Mouse (Mus musculus): ENCODE measurements around the gene Mdm4. TPM values are rescaled to one million over a fixed set of nuclear protein-coding genes. Genes with fewer than 3 reads are reported as not detected.
A peak's percentile ranks its signal among the peaks of the same experiment; 100 is the strongest.
"Not testable (repeated sequence)": the region's sequence is repeated elsewhere in the genome, so short reads cannot be mapped to it uniquely, and the experiment has no call there.

The Mdm4 gene
- polyA plus RNA-seq, 1 experiment, result 76.2 TPM

GRCm38 (mm10) chr1:133033316-133034090 is 3.1 kb upstream of the Mdm4 start:
- peak; percentile 71 to 76 for DNase-seq
- no peaks in the 10 kb centered on the region for H3K27me3 ChIP-seq (ENCODE audit: control insufficient read depth, insufficient read depth, low read length)
- H3K27ac ChIP-seq (ENCODE audit: insufficient read depth, low read length), result no peak overlapping the region
- 3% methylated on average over 28 of the region's 28 CpGs for WGBS
- H3K4me3 ChIP-seq (replicated peaks; ENCODE audit: insufficient read depth, low read depth, low read length), result peak overlapping the region; percentile 92
- no peaks in the 10 kb centered on the region for H3K4me1 ChIP-seq (ENCODE audit: control insufficient read depth, insufficient read depth, low read length)
- no peak for TF ChIP-seq CTCF (IDR thresholded peaks at IDR 0.05; ENCODE audit: borderline replicate concordance, insufficient read depth, low read depth, low read length)
- TF ChIP-seq POLR2A (IDR thresholded peaks at IDR 0.05; ENCODE audit: borderline replicate concordance, insufficient read depth, low read length), result no peak

- WGBS, result 40% methylated on average over 5 of the region's 5 CpGs
- Histone ChIP-seq H3K27ac (ENCODE audit: insufficient read depth, low read length) (no peak overlapping the region), H3K4me3 (replicated peaks; ENCODE audit: insufficient read depth, low read depth, low read length) (peak overlapping the region; percentile 22), H3K27me3 (ENCODE audit: control insufficient read depth, insufficient read depth, low read length) (no peaks in the 10 kb centered on the region), H3K4me1 (ENCODE audit: control insufficient read depth, insufficient read depth, low read length) (no peaks in the 10 kb centered on the region)
- DNase-seq, result no peak
- no peak for TF ChIP-seq CTCF (IDR thresholded peaks at IDR 0.05; ENCODE audit: borderline replicate concordance, insufficient read depth, low read depth, low read length)
- no peak for TF ChIP-seq POLR2A (IDR thresholded peaks at IDR 0.05; ENCODE audit: borderline replicate concordance, insufficient read depth, low read length)
These were observed 2.6 kb upstream of the Mdm4 start for GRCm38 (mm10) chr1:133032981-133033315.

- H3K4me3 ChIP-seq (replicated peaks; ENCODE audit: insufficient read depth, low read depth, low read length), result no peak overlapping the region
- no peak overlapping the region for H3K27ac ChIP-seq (ENCODE audit: insufficient read depth, low read length)
- DNase-seq, result no peak
- WGBS, result 95% methylated on average over 3 of the region's 3 CpGs
- no peaks in the 10 kb centered on the region for H3K4me1 ChIP-seq (ENCODE audit: control insufficient read depth, insufficient read depth, low read length)
- no peaks in the 10 kb centered on the region for H3K27me3 ChIP-seq (ENCODE audit: control insufficient read depth, insufficient read depth, low read length)
- TF ChIP-seq CTCF (IDR thresholded peaks at IDR 0.05; ENCODE audit: borderline replicate concordance, insufficient read depth, low read depth, low read length) (no peak), POLR2A (IDR thresholded peaks at IDR 0.05; ENCODE audit: borderline replicate concordance, insufficient read depth, low read length) (no peak)
These were observed 617 bp downstream of the Mdm4 start for GRCm38 (mm10) chr1:133029744-133030143.

- H3K4me1 ChIP-seq (ENCODE audit: control insufficient read depth, insufficient read depth, low read length), result no peaks in the 10 kb centered on the region
- no peak for DNase-seq
- H3K4me3 ChIP-seq (replicated peaks; ENCODE audit: insufficient read depth, low read depth, low read length), result no peak overlapping the region
- WGBS, result 54% methylated on average over 7 of the region's 7 CpGs
- H3K27ac ChIP-seq (ENCODE audit: insufficient read depth, low read length), result no peak overlapping the region
- TF ChIP-seq CTCF (IDR thresholded peaks at IDR 0.05; ENCODE audit: borderline replicate concordance, insufficient read depth, low read depth, low read length) (no peak), POLR2A (IDR thresholded peaks at IDR 0.05; ENCODE audit: borderline replicate concordance, insufficient read depth, low read length) (no peak)
- no peaks in the 10 kb centered on the region for H3K27me3 ChIP-seq (ENCODE audit: control insufficient read depth, insufficient read depth, low read length)
These were observed 2.4 kb downstream of the Mdm4 start for GRCm38 (mm10) chr1:133027980-133028379.

- whole genome bisulfite sequencing, result 92% methylated on average over 2 of the region's 2 CpGs
- H3K4me3 ChIP-seq (replicated peaks; ENCODE audit: insufficient read depth, low read depth, low read length), result no peak overlapping the region
- H3K27me3 ChIP-seq (ENCODE audit: control insufficient read depth, insufficient read depth, low read length), result no peaks in the 10 kb centered on the region
- no peaks in the 10 kb centered on the region for H3K4me1 ChIP-seq (ENCODE audit: control insufficient read depth, insufficient read depth, low read length)
- no peak for DNase-seq
- no peak for TF ChIP-seq CTCF (IDR thresholded peaks at IDR 0.05; ENCODE audit: borderline replicate concordance, insufficient read depth, low read depth, low read length)
- no peak for TF ChIP-seq POLR2A (IDR thresholded peaks at IDR 0.05; ENCODE audit: borderline replicate concordance, insufficient read depth, low read length)
- no peak overlapping the region for H3K27ac ChIP-seq (ENCODE audit: insufficient read depth, low read length)
These were observed 3.2 kb downstream of the Mdm4 start for GRCm38 (mm10) chr1:133027126-133027525.

GRCm38 (mm10) chr1:133025796-133026190 is 4.6 kb downstream of the Mdm4 start:
- 17% methylated on average over 22 of the region's 23 CpGs for WGBS
- not testable (repeated sequence) for H3K27me3 ChIP-seq (ENCODE audit: control insufficient read depth, insufficient read depth, low read length); H3K27ac ChIP-seq (ENCODE audit: insufficient read depth, low read length); H3K4me1 ChIP-seq (ENCODE audit: control insufficient read depth, insufficient read depth, low read length); DNase-seq
- peak overlapping the region; percentile 92 for H3K4me3 ChIP-seq (replicated peaks; ENCODE audit: insufficient read depth, low read depth, low read length)

- H3K27ac ChIP-seq (ENCODE audit: insufficient read depth, low read length), result peak overlapping the region; percentile 70
- WGBS, result 1% methylated on average over 40 of the region's 40 CpGs
- TF ChIP-seq POLR2A (IDR thresholded peaks at IDR 0.05; ENCODE audit: borderline replicate concordance, insufficient read depth, low read length) (peak; percentile 44; the same call in 1 of the 2 replicates), CTCF (IDR thresholded peaks at IDR 0.05; ENCODE audit: borderline replicate concordance, insufficient read depth, low read depth, low read length) (no peak)
- H3K27me3 ChIP-seq (ENCODE audit: control insufficient read depth, insufficient read depth, low read length), result no peaks in the 10 kb centered on the region
- H3K4me3 ChIP-seq (replicated peaks; ENCODE audit: insufficient read depth, low read depth, low read length), result peak overlapping the region; percentile 92
- no peaks in the 10 kb centered on the region for H3K4me1 ChIP-seq (ENCODE audit: control insufficient read depth, insufficient read depth, low read length)
- peak; percentile 86 to 90 for DNase-seq
These were observed 5.1 kb downstream of the Mdm4 start for GRCm38 (mm10) chr1:133025051-133025795.

GRCm38 (mm10) chr1:133024426-133024825 is 5.9 kb downstream of the Mdm4 start:
- no peak for DNase-seq
- Histone ChIP-seq H3K27me3 (ENCODE audit: control insufficient read depth, insufficient read depth, low read length) (no peaks in the 10 kb centered on the region), H3K4me3 (replicated peaks; ENCODE audit: insufficient read depth, low read depth, low read length) (peak overlapping the region; percentile 92), H3K27ac (ENCODE audit: insufficient read depth, low read length) (no peak overlapping the region), H3K4me1 (ENCODE audit: control insufficient read depth, insufficient read depth, low read length) (no peaks in the 10 kb centered on the region)
- 23% methylated on average over 7 of the region's 7 CpGs for WGBS
- TF ChIP-seq POLR2A (IDR thresholded peaks at IDR 0.05; ENCODE audit: borderline replicate concordance, insufficient read depth, low read length), result no peak
- no peak for TF ChIP-seq CTCF (IDR thresholded peaks at IDR 0.05; ENCODE audit: borderline replicate concordance, insufficient read depth, low read depth, low read length)

GRCm38 (mm10) chr1:133023723-133024122 is 6.6 kb downstream of the Mdm4 start:
- whole genome bisulfite sequencing, result 89% methylated on average over 3 of the region's 3 CpGs

GRCm38 (mm10) chr1:133021971-133022370 is 8.4 kb downstream of the Mdm4 start:
- WGBS, result 99% methylated on average over 2 of the region's 2 CpGs
- not testable (repeated sequence) for H3K27me3 ChIP-seq (ENCODE audit: control insufficient read depth, insufficient read depth, low read length); H3K4me1 ChIP-seq (ENCODE audit: control insufficient read depth, insufficient read depth, low read length); H3K27ac ChIP-seq (ENCODE audit: insufficient read depth, low read length); DNase-seq; H3K4me3 ChIP-seq (replicated peaks; ENCODE audit: insufficient read depth, low read depth, low read length)

More at GRCm38 (mm10) chr1:133023723-133024122, 6.6 kb downstream of the Mdm4 start:
- H3K4me3 ChIP-seq (replicated peaks; ENCODE audit: insufficient read depth, low read depth, low read length); H3K4me1 ChIP-seq (ENCODE audit: control insufficient read depth, insufficient read depth, low read length); H3K27ac ChIP-seq (ENCODE audit: insufficient read depth, low read length); H3K27me3 ChIP-seq (ENCODE audit: control insufficient read depth, insufficient read depth, low read length); DNase-seq: not testable (repeated sequence)
